Comparison of ENCODE assay signal across 8 mouse cellular contexts in genomic region chrX:94431548-94432375, GRCm38 (mm10).
DNase-seq lines count a peak whose midpoint lies in the region; ATAC-seq lines count a peak whose summit lies in the region.

No protein-coding gene starts in this region.

- peak; percentile 82 for ATAC-seq in forebrain, embryonic 15.5 days (replicated peaks)
- peak; percentile 71 for ATAC-seq in neural tube, embryonic 12.5 days (ENCODE audit: low FRiP score, low read depth)
- ATAC-seq in megakaryocyte-erythroid progenitor cell, adult 5-6 weeks (replicated peaks; ENCODE audit: low FRiP score, low TSS enrichment, poor library complexity, severe bottlenecking), result no peak

- 44% methylated on average over 9 of the region's 9 CpGs for WGBS in forebrain, embryonic 15.5 days
- WGBS in neural tube, embryonic 12.5 days, result 41% methylated on average over 9 of the region's 9 CpGs

- H3K9me3 ChIP-seq in forebrain, embryonic 15.5 days, result no peaks in the 10 kb centered on the region
- no peaks in the 10 kb centered on the region for H3K9me3 ChIP-seq in neural tube, embryonic 12.5 days

- H3K4me1 ChIP-seq in forebrain, embryonic 15.5 days, result no peaks in the 10 kb centered on the region
- no peaks in the 10 kb centered on the region for H3K4me1 ChIP-seq in neural tube, embryonic 12.5 days

- H3K36me3 ChIP-seq in forebrain, embryonic 15.5 days, result no peaks in the 10 kb centered on the region
- no peaks in the 10 kb centered on the region for H3K36me3 ChIP-seq in neural tube, embryonic 12.5 days

- no peak overlapping the region for H3K4me2 ChIP-seq in forebrain, embryonic 15.5 days (replicated peaks)
- no peak overlapping the region for H3K4me2 ChIP-seq in neural tube, embryonic 12.5 days (replicated peaks)

- H3K27me3 ChIP-seq in forebrain, embryonic 15.5 days, result no peaks in the 10 kb centered on the region
- no peaks in the 10 kb centered on the region; the same call in 1 of the 2 replicates for H3K27me3 ChIP-seq in neural tube, embryonic 12.5 days (replicated peaks)

- H3K27ac ChIP-seq in forebrain, embryonic 15.5 days (replicated peaks), result no peak overlapping the region
- H3K27ac ChIP-seq in neural tube, embryonic 12.5 days, result no peak overlapping the region

- peak; percentile 10 for DNase-seq in cerebellum, adult 9-11 months
- no peak for DNase-seq in cerebellum, adult 9-10 months
- peak; percentile 2 for DNase-seq in thymus, postnatal 14 days
- DNase-seq in thymus, postnatal 36 days, result no peak
- DNase-seq in kidney, postnatal 4 days, result peak; percentile 12 to 16

- H3K9ac ChIP-seq in forebrain, embryonic 15.5 days (replicated peaks), result no peak overlapping the region
- H3K9ac ChIP-seq in neural tube, embryonic 12.5 days, result no peak overlapping the region

- H3K4me3 ChIP-seq in forebrain, embryonic 15.5 days, result no peak overlapping the region
- H3K4me3 ChIP-seq in neural tube, embryonic 12.5 days, result no peak overlapping the region

Comparison
In these comparisons a context has a peak if more than half of its experiments do, and no peak if none do; other contexts are left out.
1. DNase-seq: peak in cerebellum, adult 9-11 months (single experiment), thymus, postnatal 14 days (single experiment) and kidney, postnatal 4 days (2 of 2); none in cerebellum, adult 9-10 months (single experiment) and thymus, postnatal 36 days (0 of 2).